Mouse (Mus musculus) lung, postnatal 4 days (tissue): ENCODE data around the gene Chrm5.

Experiments
- DNase-seq, 2 experiments: peaks; one replicate each; pipeline ENCODE4 v3.0.0; 2021

Chrm5 gene

GRCm38 (mm10) chr2:112480669-112481068 lies at the start of gene Chrm5:
TSS of gene Chrm5 (minus strand) at chr2:112480769.
- DNase-seq, result no peak

- no peak for DNase-seq
These were observed 46.4 kb upstream of the Chrm5 start for GRCm38 (mm10) chr2:112526933-112527332.

- no peak for DNase-seq
These were observed 40.2 kb upstream of the Chrm5 start for GRCm38 (mm10) chr2:112520526-112521482.

GRCm38 (mm10) chr2:112518541-112518940 lies 38.0 kb upstream of the Chrm5 start:
- DNase-seq, result no peak

- DNase-seq, result no peak
These were observed 36.6 kb upstream of the Chrm5 start for GRCm38 (mm10) chr2:112517218-112517617.

- DNase-seq, result no peak
These were observed 36.2 kb upstream of the Chrm5 start for GRCm38 (mm10) chr2:112516728-112517127.

GRCm38 (mm10) chr2:112513036-112513435 lies 32.5 kb upstream of the Chrm5 start:
- no peak for DNase-seq

- no peak for DNase-seq
These were observed 29.6 kb upstream of the Chrm5 start for GRCm38 (mm10) chr2:112510140-112510539.

GRCm38 (mm10) chr2:112507444-112507843 lies 26.9 kb upstream of the Chrm5 start:
- DNase-seq, result no peak

- no peak for DNase-seq
These were observed 26.4 kb upstream of the Chrm5 start for GRCm38 (mm10) chr2:112506841-112507435.

GRCm38 (mm10) chr2:112503978-112504377 lies 23.4 kb upstream of the Chrm5 start:
- DNase-seq, result no peak

GRCm38 (mm10) chr2:112501209-112501608 lies 20.6 kb upstream of the Chrm5 start:
- DNase-seq, result peak; percentile 76 to 80

- DNase-seq, result no peak
These were observed 17.3 kb upstream of the Chrm5 start for GRCm38 (mm10) chr2:112497851-112498250.

- no peak for DNase-seq
These were observed 13.1 kb upstream of the Chrm5 start for GRCm38 (mm10) chr2:112493539-112494260.

GRCm38 (mm10) chr2:112492856-112493538 lies 12.4 kb upstream of the Chrm5 start, which contains the start of gene Aven:
TSS of gene Aven (plus strand) at chr2:112492964.
- peak; percentile 88 to 94 for DNase-seq

- peak in 1 of 2 experiments; percentile 35 for DNase-seq
These were observed 11.9 kb upstream of the Chrm5 start for GRCm38 (mm10) chr2:112492431-112492855.

GRCm38 (mm10) chr2:112491629-112492028 lies 11.1 kb upstream of the Chrm5 start:
- DNase-seq, result no peak

- no peak for DNase-seq
These were observed 10.1 kb upstream of the Chrm5 start for GRCm38 (mm10) chr2:112490483-112491196.

- peak in 1 of 2 experiments; percentile 65 for DNase-seq
These were observed 4.3 kb upstream of the Chrm5 start for GRCm38 (mm10) chr2:112484886-112485285.

- peak in 1 of 2 experiments; percentile 48 for DNase-seq
These were observed 2.7 kb upstream of the Chrm5 start for GRCm38 (mm10) chr2:112483334-112483651.

- DNase-seq, result no peak
These were observed 2.2 kb upstream of the Chrm5 start for GRCm38 (mm10) chr2:112482533-112483333.
